Mouse (Mus musculus): ENCODE data around the gene H6pd. TPM values are rescaled to one million over a fixed set of nuclear protein-coding genes. Genes with fewer than 3 reads are reported as not detected.

The H6pd gene
- polyA plus RNA-seq, 1 experiment from 2014 or later, result 5.8 TPM

DNA sequence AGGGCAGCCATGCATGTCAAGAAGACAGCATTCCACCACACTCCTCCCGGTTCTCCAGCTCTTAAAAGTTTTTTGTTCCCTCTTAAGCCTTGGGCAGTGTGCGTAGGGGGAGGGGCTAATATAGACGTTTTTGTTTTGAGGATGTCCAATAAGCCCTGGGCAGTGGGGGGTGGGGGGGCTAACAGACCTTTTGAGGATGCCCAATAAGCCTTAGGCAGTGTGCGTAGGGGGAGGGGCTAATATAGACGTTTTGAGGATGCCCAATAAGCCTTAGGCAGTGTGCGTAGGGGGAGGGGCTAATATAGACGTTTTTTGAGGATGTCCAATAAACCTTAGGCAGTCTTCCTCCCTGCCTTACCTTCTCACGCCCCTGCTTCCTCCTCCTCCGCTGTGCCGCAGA lies 49.0 kb downstream of the H6pd start:
- H3K36me3 ChIP-seq, result no peaks in the 10 kb centered on the region
- H3K27me3 ChIP-seq (ENCODE audit: insufficient read depth, poor library complexity, severe bottlenecking), result peaks cover 33% of the 10 kb centered on the region
- 58% methylated on average over 10 of the region's 10 CpGs for WGBS
- no peak overlapping the region for H3K4me3 ChIP-seq
- H3K9me3 ChIP-seq, result no peaks in the 10 kb centered on the region
- peaks cover 13% of the 10 kb centered on the region for H3K4me1 ChIP-seq
- H3K27ac ChIP-seq, result no peak overlapping the region
- DNase-seq (ENCODE audit: low spot score), result no peak

DNA sequence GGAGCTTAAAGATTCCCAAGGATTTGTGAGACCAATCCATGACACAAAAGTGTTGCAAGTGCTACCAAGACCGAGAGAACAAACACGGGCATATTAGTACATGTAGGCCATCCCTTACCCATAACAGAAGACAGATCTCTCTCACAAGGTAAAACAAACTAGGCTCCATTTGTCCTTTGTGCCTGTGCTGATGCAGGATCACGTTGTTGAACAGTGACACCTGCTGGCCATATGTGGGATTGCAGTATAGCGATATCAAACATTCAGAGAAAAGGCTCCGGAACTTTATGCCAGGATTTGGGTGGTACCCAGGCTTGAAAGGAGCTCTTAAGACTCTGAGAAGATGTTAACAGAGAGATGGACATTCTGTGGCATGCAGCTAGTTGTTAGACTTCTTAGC lies 50.3 kb downstream of the H6pd start:
- peaks cover 23% of the 10 kb centered on the region for H3K4me1 ChIP-seq
- no peak overlapping the region for H3K4me3 ChIP-seq
- peaks cover 43% of the 10 kb centered on the region for H3K27me3 ChIP-seq (ENCODE audit: insufficient read depth, poor library complexity, severe bottlenecking)
- no peaks in the 10 kb centered on the region for H3K36me3 ChIP-seq
- no peak overlapping the region for H3K27ac ChIP-seq
- no peak for DNase-seq (ENCODE audit: low spot score)
- H3K9me3 ChIP-seq, result no peaks in the 10 kb centered on the region
- WGBS, result 8% methylated on average over 5 of the region's 5 CpGs

DNA sequence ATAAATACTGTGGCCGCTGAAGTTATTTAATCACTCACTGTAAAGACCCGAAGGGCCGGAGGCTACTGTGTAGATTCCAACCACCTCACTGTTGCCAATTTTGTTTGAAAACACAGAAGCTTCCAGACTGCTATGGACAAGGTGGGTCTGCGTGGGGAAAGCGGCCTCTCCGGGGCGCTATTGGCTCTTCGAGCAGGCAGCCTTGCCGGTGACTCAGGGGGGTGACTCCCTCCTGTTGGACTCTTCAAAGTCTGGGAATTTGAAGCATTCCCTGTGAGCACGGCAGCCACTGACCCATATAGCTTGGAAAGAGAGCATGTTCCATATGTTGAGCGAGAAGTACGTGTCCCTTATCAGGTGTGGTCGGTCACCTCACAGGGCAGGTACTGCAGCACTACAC lies 52.8 kb downstream of the H6pd start:
- Histone ChIP-seq H3K36me3 (no peaks in the 10 kb centered on the region), H3K4me3 (no peak overlapping the region), H3K27me3 (ENCODE audit: insufficient read depth, poor library complexity, severe bottlenecking) (peaks cover 66% of the 10 kb centered on the region), H3K27ac (no peak overlapping the region), H3K9me3 (no peaks in the 10 kb centered on the region), H3K4me1 (peaks cover 28% of the 10 kb centered on the region)
- whole genome bisulfite sequencing, result 40% methylated on average over 13 of the region's 13 CpGs
- no peak for DNase-seq (ENCODE audit: low spot score)

- no peaks in the 10 kb centered on the region for H3K9me3 ChIP-seq
- no peaks in the 10 kb centered on the region for H3K36me3 ChIP-seq
- WGBS, result 19% methylated on average over 15 of the region's 15 CpGs
- DNase-seq (ENCODE audit: low spot score), result no peak
- H3K4me1 ChIP-seq, result peaks cover 29% of the 10 kb centered on the region
- H3K27me3 ChIP-seq (ENCODE audit: insufficient read depth, poor library complexity, severe bottlenecking), result peaks cover 64% of the 10 kb centered on the region
- peak overlapping the region; percentile 80 for H3K4me3 ChIP-seq
- no peak overlapping the region for H3K27ac ChIP-seq
These were observed 53.2 kb downstream of the H6pd start for GRCm38 (mm10) chr4:149955631-149956030.

- peaks cover 58% of the 10 kb centered on the region for H3K27me3 ChIP-seq (ENCODE audit: insufficient read depth, poor library complexity, severe bottlenecking)
- 0% methylated on average over 51 of the region's 51 CpGs for WGBS
These were observed 53.9 kb downstream of the H6pd start, which contains the start of gene Spsb1 for GRCm38 (mm10) chr4:149954893-149955439. Spsb1 (minus strand) TSS chr4:149955043.

DNA sequence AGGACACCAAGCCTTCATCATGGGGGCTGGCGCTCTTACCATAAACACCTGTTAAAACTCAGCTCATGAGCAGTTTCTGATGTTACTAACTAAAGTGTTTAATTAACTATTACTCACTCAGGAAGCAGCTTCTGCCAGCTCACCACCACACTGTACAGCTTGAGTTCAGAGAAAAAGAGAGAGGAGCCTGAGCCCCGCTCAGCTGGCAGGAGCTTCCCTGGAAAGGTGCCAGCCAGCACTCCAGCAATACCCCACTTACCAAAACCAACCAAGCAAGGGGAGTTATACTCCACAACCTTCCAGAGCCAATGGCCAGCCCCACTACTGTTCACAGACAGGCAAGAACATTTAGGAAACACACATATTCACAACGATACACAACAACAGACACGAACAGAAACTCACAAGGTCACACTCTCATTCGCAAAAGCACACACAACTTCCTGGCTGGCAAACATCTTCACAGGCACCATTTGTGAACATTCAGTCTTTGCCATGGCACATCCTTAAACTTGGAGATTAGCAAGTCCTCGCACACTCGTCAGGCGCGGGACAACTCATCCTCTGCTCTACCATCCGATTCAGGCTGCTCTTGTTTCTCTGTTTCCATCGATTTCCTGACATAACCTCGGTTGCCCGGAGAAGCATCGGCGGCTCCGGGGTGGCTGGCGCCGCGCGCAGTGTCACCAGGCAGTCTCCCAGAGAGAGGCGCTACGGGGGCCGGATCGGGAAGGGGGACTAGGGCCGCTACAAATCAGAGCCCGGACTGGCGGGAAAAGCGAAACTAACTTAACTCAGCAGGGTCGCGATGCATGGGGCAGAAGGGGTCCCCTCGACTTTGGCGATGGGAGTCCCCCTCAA lies 55.0 kb downstream of the H6pd start:
- Histone ChIP-seq H3K27me3 (ENCODE audit: insufficient read depth, poor library complexity, severe bottlenecking) (peaks cover 58% of the 10 kb centered on the region), H3K9me3 (no peaks in the 10 kb centered on the region), H3K4me1 (peaks cover 41% of the 10 kb centered on the region), H3K27ac (peak overlapping the region; percentile 84), H3K4me3 (peak overlapping the region; percentile 80), H3K36me3 (no peaks in the 10 kb centered on the region)
- 7% methylated on average over 32 of the region's 32 CpGs for WGBS
- peak; percentile 85 for DNase-seq (ENCODE audit: low spot score)

More at GRCm38 (mm10) chr4:149954893-149955439, 53.9 kb downstream of the H6pd start, which contains the start of gene Spsb1:
- Histone ChIP-seq H3K27ac (peak within 1 kb of the TSS; percentile 84), H3K4me1 (peaks cover 30% of the 10 kb centered on the region), H3K9me3 (no peaks in the 10 kb centered on the region), H3K36me3 (no peaks in the 10 kb centered on the region), H3K4me3 (peak within 1 kb of the TSS; percentile 80)
- DNase-seq (ENCODE audit: low spot score), result peak; percentile 99

GRCm38 (mm10) chr4:149952201-149952600 lies 56.6 kb downstream of the H6pd start:
- 78% methylated on average over 9 of the region's 9 CpGs for WGBS
- no peaks in the 10 kb centered on the region for H3K36me3 ChIP-seq
- H3K4me1 ChIP-seq, result peaks cover 56% of the 10 kb centered on the region
- no peak overlapping the region for H3K4me3 ChIP-seq
- no peak overlapping the region for H3K27ac ChIP-seq
- H3K27me3 ChIP-seq (ENCODE audit: insufficient read depth, poor library complexity, severe bottlenecking), result peaks cover 62% of the 10 kb centered on the region
- no peak for DNase-seq (ENCODE audit: low spot score)
- no peaks in the 10 kb centered on the region for H3K9me3 ChIP-seq

- Histone ChIP-seq H3K27me3 (ENCODE audit: insufficient read depth, poor library complexity, severe bottlenecking) (peaks cover 55% of the 10 kb centered on the region), H3K27ac (no peak overlapping the region), H3K9me3 (no peaks in the 10 kb centered on the region), H3K4me3 (no peak overlapping the region), H3K4me1 (peaks cover 65% of the 10 kb centered on the region), H3K36me3 (no peaks in the 10 kb centered on the region)
- DNase-seq (ENCODE audit: low spot score), result no peak
- 88% methylated on average over 13 of the region's 13 CpGs for WGBS
These were observed 57.6 kb downstream of the H6pd start for GRCm38 (mm10) chr4:149951201-149951600.

GRCm38 (mm10) chr4:149949691-149950090 lies 59.1 kb downstream of the H6pd start:
- 79% methylated on average over 13 of the region's 13 CpGs for WGBS
- peaks cover 51% of the 10 kb centered on the region for H3K27me3 ChIP-seq (ENCODE audit: insufficient read depth, poor library complexity, severe bottlenecking)
- H3K9me3 ChIP-seq, result no peaks in the 10 kb centered on the region
- H3K27ac ChIP-seq, result no peak overlapping the region
- no peak overlapping the region for H3K4me3 ChIP-seq
- peaks cover 66% of the 10 kb centered on the region for H3K4me1 ChIP-seq
- no peaks in the 10 kb centered on the region for H3K36me3 ChIP-seq
- no peak for DNase-seq (ENCODE audit: low spot score)

DNA sequence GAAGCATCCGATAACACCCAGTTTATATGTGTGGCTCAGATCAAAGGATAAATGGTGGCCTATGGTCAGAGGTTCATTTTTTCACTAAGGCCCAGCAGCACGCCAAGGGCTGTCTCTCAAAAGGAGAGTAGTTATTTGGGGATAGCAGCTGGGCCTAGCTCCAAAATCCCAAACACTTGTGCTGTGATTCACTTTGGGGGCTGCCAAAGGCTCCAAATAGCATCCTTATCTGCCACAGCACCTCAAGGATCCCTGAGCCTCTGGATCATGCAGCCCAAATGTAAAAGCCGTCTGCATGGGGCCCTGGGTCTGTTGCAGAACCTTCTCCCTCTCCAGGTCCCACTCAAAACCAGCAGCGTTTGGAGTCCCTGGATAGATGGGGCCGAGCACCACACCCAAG lies 60.7 kb downstream of the H6pd start:
- H3K27ac ChIP-seq, result no peak overlapping the region; the same call in 1 of the 2 replicates
- H3K4me1 ChIP-seq, result peaks cover 69% of the 10 kb centered on the region
- H3K36me3 ChIP-seq, result no peaks in the 10 kb centered on the region
- H3K4me3 ChIP-seq, result no peak overlapping the region
- 44% methylated on average over 5 of the region's 5 CpGs for WGBS
- no peak for DNase-seq (ENCODE audit: low spot score)
- peaks cover 36% of the 10 kb centered on the region for H3K27me3 ChIP-seq (ENCODE audit: insufficient read depth, poor library complexity, severe bottlenecking)
- H3K9me3 ChIP-seq, result no peaks in the 10 kb centered on the region

DNA sequence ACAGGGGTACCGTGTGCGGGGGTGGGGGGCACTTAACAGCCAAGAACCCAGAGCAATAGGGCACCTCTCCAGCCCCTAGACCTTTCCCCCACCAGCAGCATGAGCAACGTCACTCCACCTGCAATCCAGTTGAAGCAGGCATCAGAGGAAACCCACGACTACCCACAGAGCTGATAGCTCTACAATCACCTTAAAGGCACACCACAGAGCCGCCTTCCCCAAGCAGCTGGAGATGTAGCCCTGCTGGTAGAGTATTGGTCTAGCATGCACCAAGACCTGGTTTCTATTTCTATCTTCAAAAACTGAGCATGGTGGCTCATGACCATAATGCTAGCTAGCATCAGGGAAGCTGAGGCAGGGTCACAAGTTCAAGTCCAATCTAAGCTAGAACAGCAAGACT lies 61.4 kb downstream of the H6pd start:
- Histone ChIP-seq H3K27me3 (ENCODE audit: insufficient read depth, poor library complexity, severe bottlenecking) (peaks cover 33% of the 10 kb centered on the region), H3K36me3 (no peaks in the 10 kb centered on the region), H3K9me3 (no peaks in the 10 kb centered on the region), H3K4me3 (no peak overlapping the region), H3K4me1 (peaks cover 76% of the 10 kb centered on the region), H3K27ac (no peak overlapping the region; the same call in 1 of the 2 replicates)
- 73% methylated on average over 5 of the region's 5 CpGs for WGBS
- no peak for DNase-seq (ENCODE audit: low spot score)

GRCm38 (mm10) chr4:149945194-149945593 lies 63.6 kb downstream of the H6pd start:
- Histone ChIP-seq H3K4me1 (peaks cover 82% of the 10 kb centered on the region), H3K27me3 (ENCODE audit: insufficient read depth, poor library complexity, severe bottlenecking) (peaks cover 28% of the 10 kb centered on the region; the same call in 1 of the 2 replicates), H3K27ac (peak overlapping the region; percentile 56), H3K4me3 (no peak overlapping the region), H3K9me3 (no peaks in the 10 kb centered on the region), H3K36me3 (no peaks in the 10 kb centered on the region)
- DNase-seq (ENCODE audit: low spot score), result no peak
- WGBS, result 51% methylated on average over 9 of the region's 9 CpGs

- no peaks in the 10 kb centered on the region for H3K9me3 ChIP-seq
- peak overlapping the region; percentile 56; the same call in 1 of the 2 replicates for H3K27ac ChIP-seq
- DNase-seq (ENCODE audit: low spot score), result no peak
- peaks cover 33% of the 10 kb centered on the region; the same call in 1 of the 2 replicates for H3K27me3 ChIP-seq (ENCODE audit: insufficient read depth, poor library complexity, severe bottlenecking)
- 38% methylated on average over 12 of the region's 12 CpGs for WGBS
- peaks cover 75% of the 10 kb centered on the region for H3K4me1 ChIP-seq
- no peak overlapping the region for H3K4me3 ChIP-seq
- H3K36me3 ChIP-seq, result no peaks in the 10 kb centered on the region
These were observed 64.6 kb downstream of the H6pd start for GRCm38 (mm10) chr4:149944214-149944613.

Data from heart, embryonic 10.5 days (tissue).